Mouse (Mus musculus): ENCODE data around the gene Nudt16l1.
A peak's percentile ranks its signal among the peaks of the same experiment; 100 is the strongest.

Nudt16l1 gene

DNA sequence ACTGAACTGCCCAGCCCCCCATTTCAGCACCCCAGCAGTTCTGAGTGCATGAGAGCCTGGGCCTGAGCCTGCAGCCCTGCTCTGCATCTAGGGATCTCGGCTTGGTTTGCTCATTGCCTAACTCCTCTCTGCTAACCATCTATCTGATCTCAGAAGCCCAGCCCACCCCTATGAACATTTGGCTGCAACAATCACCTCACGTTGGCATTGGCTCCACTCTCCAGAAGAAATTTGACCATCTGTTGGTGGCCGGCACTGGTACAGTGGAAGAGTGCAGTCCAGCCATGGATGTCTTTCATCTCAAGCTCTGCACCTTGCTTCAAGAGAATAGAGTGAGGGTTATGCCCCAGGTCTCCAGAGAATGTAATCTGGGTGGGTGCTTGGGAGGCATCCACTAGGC, 18.9 kb downstream of the Nudt16l1 start:
- ATAC-seq (ENCODE audit: low TSS enrichment): no peak

DNA sequence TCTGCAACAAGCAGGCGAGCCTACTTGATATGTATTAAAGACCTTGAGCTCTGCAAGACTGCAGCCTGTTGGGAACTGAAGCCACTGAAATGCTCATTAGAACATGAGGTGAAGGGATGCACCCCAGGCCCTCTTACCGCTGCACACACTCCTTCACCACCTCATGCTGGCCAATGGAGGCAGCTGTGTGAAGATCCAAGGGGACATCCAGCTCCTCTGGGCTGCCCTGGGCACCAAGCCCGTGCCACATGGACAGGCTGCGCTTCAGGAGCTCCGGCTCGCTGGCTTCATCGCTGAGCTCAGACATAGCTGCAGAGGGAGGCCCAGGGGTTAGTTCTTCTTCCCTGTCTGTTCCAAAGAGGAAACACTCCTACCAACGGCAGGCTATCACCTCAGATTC, 21.7 kb downstream of the Nudt16l1 start:
- ATAC-seq (ENCODE audit: low TSS enrichment): no peak

DNA sequence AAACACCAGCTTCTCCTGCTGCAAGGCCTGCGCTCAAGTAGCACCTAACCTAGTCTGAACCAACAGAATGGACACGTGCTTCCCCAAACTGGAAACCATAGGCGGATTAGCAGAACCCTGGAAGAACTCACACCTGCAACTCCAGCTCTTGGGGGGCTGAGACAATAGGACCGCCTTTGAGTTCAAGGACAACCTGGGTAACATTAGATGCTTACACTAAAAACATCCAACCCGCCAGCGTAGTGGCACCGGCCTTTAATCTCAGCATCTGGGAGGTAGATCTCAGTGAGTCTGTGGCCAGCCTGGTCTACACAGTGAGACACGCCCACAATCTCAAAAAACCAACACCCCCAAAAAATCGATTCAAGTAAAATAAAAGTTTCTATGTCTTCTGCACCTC, 24.8 kb downstream of the Nudt16l1 start:
- ATAC-seq (ENCODE audit: low TSS enrichment): no peak

DNA sequence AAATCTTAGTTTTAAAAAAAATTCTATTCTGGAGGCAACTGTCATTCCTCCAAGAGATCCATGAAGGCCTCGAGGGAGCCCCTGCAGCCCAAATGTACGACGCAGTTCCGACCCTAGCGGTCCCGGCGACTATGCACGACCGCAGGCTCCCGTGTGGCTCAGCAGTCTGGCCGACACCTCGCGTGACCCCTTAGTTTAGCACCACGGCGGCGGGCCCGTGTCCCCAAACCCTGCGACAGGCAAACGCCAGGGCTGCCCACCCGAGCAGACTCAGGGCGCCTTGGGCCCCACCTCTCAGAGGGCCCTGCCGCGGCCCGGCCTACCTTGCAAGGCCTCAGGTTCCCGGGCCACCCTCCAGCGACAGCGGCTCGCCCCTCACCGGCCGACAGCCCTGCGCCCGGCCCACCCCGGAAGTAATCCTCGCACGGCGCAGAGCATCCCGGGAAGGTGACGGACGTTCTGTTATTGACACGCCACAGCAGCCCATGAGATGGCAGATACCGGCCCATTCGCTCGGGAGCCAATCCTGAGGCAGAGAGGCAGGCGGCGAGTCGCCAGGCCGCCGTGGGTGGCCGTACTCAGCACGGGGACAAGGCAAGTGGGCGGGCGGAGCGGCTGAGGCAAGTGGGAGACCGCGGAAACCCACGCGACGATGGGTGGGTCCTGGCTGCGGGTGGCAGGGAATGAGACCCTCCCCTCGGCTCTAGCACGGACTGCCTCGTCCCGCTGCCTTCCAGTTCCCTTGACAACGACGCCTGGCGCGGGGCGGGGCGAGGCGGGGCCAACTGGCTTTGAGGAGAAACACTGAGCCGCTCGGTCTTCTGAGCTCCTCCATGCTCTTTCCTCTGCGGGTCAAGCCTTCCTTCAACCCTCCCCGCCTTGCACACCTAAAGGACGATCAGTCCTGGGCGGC, 25.5 kb downstream of the Nudt16l1 start, which contains the start of gene Anks3:
Gene Anks3, minus strand, starts transcription at position 409 of the 913 bp plus-strand sequence.
- ATAC-seq (ENCODE audit: low TSS enrichment): peak; percentile 96

DNA sequence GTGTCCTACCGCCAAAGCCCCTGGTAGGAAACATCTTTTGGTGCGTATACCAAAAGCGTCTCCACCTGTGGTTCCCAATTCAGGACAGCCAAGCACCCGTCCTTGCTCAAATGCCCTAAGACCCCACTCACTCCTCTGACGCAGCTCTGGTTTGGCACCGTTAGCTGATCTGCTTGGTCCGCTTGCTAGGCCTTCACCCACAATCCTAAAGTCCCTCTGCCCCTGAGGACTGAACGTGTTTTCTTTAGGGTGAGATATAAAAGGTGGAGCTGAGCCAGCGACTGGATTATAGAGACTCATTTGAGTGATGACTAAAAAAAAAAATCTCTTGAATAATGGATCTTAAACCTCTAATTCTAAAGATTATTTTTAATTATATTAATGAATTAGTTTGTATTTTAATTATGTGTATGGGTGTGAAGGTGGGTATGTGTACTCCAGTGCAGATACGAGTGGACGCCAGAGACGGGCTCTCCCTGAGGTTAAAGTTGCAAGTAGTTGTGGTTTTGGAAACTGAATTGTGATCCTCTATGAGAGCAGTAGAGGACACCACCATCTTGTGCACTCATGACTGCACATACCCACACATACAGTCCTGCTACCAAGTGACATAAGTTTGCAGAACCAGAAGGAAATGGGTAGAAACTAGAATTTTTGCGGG, 26.3 kb downstream of the Nudt16l1 start:
- peak; percentile 11 for ATAC-seq (ENCODE audit: low TSS enrichment)

DNA sequence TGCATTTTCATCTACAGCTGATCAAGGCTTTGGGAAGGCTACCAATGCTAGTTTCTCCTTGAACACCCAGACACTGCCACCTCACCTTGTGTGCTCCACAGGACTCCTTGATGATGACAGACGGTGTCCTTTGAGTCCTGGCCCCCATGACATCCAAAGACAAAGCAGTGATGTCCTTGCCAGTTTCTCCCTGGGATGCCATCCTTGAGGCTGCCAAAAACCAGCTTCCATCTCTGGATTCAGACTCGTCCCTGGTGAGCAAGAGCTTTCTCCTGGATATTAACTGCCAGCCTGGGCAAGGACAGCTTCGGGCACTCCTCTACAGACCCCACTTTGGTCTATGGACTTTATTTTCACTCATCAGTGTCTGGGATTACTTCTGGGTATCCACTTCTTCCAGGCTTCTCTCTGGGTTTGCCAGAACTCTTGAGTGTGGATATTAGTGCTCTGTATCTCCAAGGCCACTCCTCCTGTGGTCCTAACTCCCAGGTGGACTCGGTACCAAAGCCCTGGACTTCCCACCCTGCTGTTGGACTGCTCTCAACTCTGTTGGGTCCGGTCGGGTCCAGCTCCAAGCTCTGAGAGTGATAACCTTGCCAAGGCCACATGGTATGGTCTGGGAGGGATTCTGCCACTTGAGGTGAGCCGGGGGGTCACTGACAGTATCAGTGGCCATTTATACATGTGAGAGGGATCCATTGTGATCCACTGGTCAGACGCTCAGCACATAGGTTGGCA, 27.0 kb downstream of the Nudt16l1 start:
- no peak for ATAC-seq (ENCODE audit: low TSS enrichment)

DNA sequence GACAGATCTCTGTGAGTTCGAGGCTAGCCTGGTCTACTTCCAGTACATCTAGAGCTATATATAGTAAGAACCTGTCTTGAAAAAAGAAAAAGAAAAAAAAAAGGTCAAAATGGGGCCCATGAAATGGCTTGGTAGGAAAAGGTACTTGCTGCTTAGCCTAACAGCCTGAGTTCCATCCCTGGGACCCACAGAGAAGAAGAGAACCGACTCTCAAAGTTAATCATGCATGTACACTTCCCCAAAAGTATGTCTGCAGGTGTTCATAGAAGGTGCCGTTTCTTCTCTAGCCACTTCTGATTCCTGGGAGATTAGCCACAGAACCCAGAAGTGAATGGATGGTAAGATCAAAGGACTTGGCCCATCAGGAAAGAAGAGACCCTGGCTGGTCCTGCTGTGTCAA, 29.9 kb downstream of the Nudt16l1 start:
- no peak for ATAC-seq (ENCODE audit: low TSS enrichment)

DNA sequence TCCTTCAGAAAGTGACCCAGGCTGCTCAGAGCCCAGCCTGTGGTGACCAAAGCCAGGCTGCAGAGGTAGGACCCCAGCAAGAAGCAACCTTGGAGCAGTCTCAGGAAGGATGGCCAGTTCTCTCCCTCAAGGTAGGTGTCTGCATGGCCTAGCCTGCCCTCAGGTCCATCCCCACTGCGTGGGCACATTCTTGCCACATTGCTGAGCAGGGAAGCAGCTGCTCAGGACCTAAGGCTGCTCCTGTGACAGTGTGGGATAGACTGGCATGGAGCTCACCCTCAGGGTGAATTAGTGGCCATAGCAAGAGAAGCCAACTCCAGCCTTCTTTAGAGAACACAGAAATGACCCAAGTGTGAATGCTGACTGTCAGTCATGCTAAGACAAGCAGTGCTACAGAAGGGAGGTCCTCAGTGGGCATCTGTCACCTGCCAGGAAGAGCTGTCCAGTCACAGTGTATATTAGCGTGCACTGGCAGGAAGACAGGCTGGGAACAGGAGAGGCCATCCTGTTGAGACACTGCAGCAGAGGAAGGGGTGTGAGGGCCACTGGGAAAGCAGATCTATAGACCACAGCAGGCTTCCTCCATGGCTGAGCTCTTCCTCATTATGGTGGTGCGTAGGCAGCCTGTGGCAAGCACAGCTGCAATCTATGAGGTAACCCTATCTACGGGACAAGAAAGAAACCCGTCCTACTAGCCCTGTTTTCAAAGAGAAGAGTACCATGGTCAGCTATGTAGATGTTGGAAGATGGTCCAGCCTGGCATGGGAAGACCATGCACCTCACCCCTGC, 30.7 kb downstream of the Nudt16l1 start:
- ATAC-seq (ENCODE audit: low TSS enrichment): no peak

DNA sequence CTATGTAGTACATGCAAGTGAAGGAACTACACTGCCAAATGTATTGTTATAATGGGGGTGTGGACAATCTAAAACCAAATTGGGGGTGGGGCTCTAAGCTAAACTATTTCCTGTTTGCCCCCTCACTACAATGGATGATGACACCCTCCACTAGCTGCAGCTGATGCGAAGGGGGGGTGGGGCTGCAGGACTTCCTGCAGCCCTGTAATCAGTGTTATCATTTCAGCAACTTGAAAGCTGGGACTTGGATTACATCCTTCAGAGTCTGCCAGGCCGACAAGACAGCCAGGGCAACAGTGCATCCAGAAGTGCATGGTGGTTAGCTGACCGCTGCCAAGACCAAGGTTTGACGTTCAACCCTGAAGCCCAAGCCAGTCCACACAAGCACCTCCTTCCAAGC, 33.1 kb downstream of the Nudt16l1 start:
- ATAC-seq (ENCODE audit: low TSS enrichment): no peak

DNA sequence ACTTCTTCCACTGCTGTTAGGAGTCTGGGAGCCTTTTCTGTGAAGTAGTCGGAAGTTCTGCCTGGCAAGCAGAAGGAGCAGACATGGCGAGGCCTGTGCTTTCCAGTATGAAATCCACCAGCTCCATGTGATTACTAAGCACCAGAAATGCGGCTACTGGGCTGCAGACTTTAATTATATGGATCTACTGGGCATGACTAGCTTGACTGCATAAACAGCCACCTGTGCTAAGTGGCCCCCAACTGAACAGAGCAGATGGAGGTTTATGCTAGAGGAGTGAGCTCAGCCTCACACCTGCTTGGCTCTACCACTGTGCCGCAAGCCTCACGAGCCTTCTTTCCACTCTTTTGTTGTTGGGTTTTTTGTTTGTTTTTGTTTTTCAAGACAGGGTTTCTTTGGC, 36.0 kb downstream of the Nudt16l1 start:
- ATAC-seq (ENCODE audit: low TSS enrichment): no peak

DNA sequence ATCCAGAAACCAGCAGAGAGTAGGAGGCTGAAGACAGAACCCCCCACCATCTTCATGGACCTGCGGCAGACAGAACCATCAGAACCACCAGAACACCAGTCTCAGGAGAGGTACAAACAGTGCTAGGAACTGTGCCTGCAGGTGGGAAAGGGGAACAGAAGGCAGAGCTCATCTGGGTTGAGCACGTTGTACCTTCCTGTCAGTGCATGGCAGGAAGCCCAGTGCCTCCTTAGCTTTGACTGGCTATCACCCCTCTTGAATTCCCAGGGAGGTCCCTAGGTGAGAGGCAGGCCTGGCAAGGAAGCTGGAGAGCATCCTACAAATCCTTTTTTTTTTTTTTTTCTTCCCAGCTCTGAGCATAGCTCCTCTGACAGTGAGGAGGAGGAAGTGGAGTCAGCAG, 37.6 kb downstream of the Nudt16l1 start:
- peak; percentile 53 for ATAC-seq (ENCODE audit: low TSS enrichment)

DNA sequence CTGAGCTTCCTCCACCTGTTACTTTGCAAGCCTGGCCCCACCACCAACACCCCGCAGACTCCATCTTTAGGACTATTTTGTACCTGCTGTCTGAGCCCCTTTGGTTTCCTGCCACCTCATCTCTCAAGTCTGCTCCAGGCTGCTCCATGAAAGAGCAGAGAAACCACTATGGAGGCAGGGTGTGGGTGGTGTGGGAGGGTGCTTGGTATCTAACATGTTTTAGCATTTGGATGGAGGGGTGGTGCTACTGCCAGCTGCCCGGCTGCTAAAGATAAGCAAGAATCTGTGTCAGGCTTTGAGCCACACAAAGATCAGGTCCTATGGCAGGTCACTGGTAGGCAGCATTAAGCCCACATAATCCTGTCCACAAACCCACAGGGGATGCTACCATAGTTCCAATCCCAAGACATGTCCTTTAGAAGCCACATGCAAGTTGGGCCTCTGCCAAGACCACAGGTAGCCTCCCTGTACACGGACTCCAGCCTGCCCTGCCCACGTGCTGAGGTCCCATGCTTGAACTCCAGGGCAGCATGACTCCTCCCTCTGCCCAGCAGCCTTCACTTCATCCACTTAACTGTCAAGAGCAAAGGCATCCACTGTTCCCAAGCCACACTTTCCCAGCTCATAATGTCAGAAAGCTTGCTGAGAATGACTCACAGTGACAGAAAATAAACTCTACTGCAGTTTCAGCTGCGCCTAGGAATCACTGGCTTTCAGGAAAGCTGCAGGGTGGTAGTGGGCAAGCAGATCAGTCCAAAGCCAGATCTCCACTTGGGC, 39.9 kb downstream of the Nudt16l1 start:
- ATAC-seq (ENCODE audit: low TSS enrichment): peak; percentile 72

DNA sequence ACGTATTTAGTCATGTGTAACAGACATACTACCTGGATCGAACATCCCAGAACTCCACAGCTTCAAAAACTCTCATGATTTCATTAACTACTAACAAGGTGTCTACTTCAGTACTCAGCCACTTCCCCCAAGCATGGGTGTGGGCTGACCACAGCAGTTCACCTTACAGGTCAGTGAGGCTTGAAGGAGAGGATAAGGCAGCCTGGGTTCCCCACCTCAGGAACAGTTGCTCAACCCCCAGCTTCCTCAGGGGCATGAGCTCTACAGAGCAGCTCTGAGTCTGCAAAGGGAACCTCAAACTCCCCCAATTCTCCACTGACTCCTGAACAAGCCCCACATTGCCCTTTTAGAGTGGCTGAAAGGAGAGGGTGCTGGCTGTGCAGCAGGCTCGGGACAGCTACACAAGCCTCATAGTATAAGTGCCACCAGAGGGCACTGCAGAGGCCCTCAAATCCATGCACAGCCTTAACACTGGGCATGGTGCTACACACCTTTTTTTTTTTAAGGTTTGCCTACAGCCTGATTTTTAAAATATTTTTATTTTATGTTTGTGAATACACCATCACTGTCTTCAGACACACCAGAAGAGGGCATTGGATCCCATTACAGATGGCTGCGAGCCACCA, 41.3 kb downstream of the Nudt16l1 start:
- peak; percentile 39; the same call in 1 of the 2 replicates for ATAC-seq (ENCODE audit: low TSS enrichment)

DNA sequence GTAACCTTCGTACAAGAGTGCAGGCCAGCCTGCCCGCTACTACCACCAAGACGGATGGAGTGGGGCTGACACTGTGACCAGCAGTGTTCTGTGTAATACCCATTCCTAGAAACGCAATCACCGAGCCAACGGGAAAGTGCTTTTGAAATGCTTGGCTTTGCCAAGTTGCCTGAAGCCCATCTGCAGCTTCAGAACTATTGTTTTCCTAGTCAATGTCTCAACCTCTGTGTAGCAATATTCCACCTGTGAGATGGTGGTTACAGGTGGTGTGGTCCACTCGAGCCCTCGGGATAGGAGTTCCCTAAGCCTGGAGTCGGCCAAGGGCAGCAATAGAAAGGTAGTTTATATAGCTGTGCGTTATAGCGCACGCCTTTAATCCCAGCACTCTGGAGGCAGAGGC, 46.2 kb downstream of the Nudt16l1 start:
- ATAC-seq (ENCODE audit: low TSS enrichment): no peak
